Mouse (Mus musculus): Measurements from ENCODE around the gene Amdhd2. TPM values are rescaled to one million over a fixed set of nuclear protein-coding genes. Genes with fewer than 3 reads are reported as not detected.

Gene Amdhd2
- polyA plus RNA-seq, 1 experiment from 2014 or later = 20.9 TPM

- 74% methylated on average over 2 of the region's 2 CpGs for WGBS (ENCODE audit: insufficient replicate concordance)
These were observed 31.8 kb upstream of the Amdhd2 start for GRCm38 (mm10) chr17:24195349-24195748.

GRCm38 (mm10) chr17:24193769-24194168 is 30.2 kb upstream of the Amdhd2 start:
- Histone ChIP-seq H3K4me1 (peaks cover 84% of the 10 kb centered on the region), H3K4me3 (no peak overlapping the region), H3K27me3 (replicated peaks) (no peaks in the 10 kb centered on the region), H3K9ac (peak overlapping the region; percentile 51), H3K9me3 (replicated peaks) (no peaks in the 10 kb centered on the region), H3K27ac (peak overlapping the region; percentile 77), H3K36me3 (peaks cover 66% of the 10 kb centered on the region), H3K4me2 (peak overlapping the region; percentile 39)
- ATAC-seq = peak; percentile 79
- WGBS (ENCODE audit: insufficient replicate concordance) = 74% methylated on average over 5 of the region's 5 CpGs

More at GRCm38 (mm10) chr17:24195349-24195748, 31.8 kb upstream of the Amdhd2 start:
- ATAC-seq = no peak
- Histone ChIP-seq H3K9me3 (replicated peaks) (no peaks in the 10 kb centered on the region), H3K9ac (no peak overlapping the region), H3K36me3 (peaks cover 54% of the 10 kb centered on the region), H3K4me3 (no peak overlapping the region), H3K27me3 (replicated peaks) (no peaks in the 10 kb centered on the region), H3K4me1 (peaks cover 100% of the 10 kb centered on the region), H3K4me2 (no peak overlapping the region), H3K27ac (peak overlapping the region; percentile 77; the same call in 1 of the 2 replicates)

- Histone ChIP-seq H3K9ac (peak overlapping the region; percentile 51), H3K36me3 (peaks cover 71% of the 10 kb centered on the region), H3K27me3 (replicated peaks) (no peaks in the 10 kb centered on the region), H3K4me3 (no peak overlapping the region), H3K9me3 (replicated peaks) (no peaks in the 10 kb centered on the region), H3K4me2 (peak overlapping the region; percentile 39; the same call in 1 of the 2 replicates), H3K4me1 (peaks cover 79% of the 10 kb centered on the region), H3K27ac (peak overlapping the region; percentile 77)
- ATAC-seq = no peak
- WGBS (ENCODE audit: insufficient replicate concordance) = 83% methylated on average over 8 of the region's 8 CpGs
These were observed 29.7 kb upstream of the Amdhd2 start for GRCm38 (mm10) chr17:24193268-24193667.

GRCm38 (mm10) chr17:24192848-24193247 is 29.3 kb upstream of the Amdhd2 start:
- H3K9me3 ChIP-seq (replicated peaks) = no peaks in the 10 kb centered on the region
- H3K4me2 ChIP-seq = no peak overlapping the region
- no peak for ATAC-seq
- H3K27ac ChIP-seq = peak overlapping the region; percentile 77; the same call in 1 of the 2 replicates
- peak overlapping the region; percentile 51; the same call in 1 of the 2 replicates for H3K9ac ChIP-seq
- no peaks in the 10 kb centered on the region for H3K27me3 ChIP-seq (replicated peaks)
- peaks cover 75% of the 10 kb centered on the region for H3K4me1 ChIP-seq
- H3K36me3 ChIP-seq = peaks cover 74% of the 10 kb centered on the region
- 72% methylated on average over 8 of the region's 8 CpGs for WGBS (ENCODE audit: insufficient replicate concordance)
- no peak overlapping the region for H3K4me3 ChIP-seq

GRCm38 (mm10) chr17:24191481-24191880 is 27.9 kb upstream of the Amdhd2 start:
- ATAC-seq = no peak
- peaks cover 78% of the 10 kb centered on the region for H3K36me3 ChIP-seq
- no peak overlapping the region; the same call in 1 of the 2 replicates for H3K9ac ChIP-seq
- no peak overlapping the region for H3K4me3 ChIP-seq
- no peak overlapping the region; the same call in 1 of the 2 replicates for H3K27ac ChIP-seq
- 0 out of 2 replicates have a peak overlapping the region, but pooled peaks have one; percentile 11 for H3K4me2 ChIP-seq
- no peaks in the 10 kb centered on the region for H3K27me3 ChIP-seq (replicated peaks)
- peaks cover 61% of the 10 kb centered on the region for H3K4me1 ChIP-seq
- WGBS (ENCODE audit: insufficient replicate concordance) = 77% methylated on average over 4 of the region's 4 CpGs
- H3K9me3 ChIP-seq (replicated peaks) = no peaks in the 10 kb centered on the region

- 72% methylated on average over 2 of the region's 2 CpGs for whole genome bisulfite sequencing (ENCODE audit: insufficient replicate concordance)
- no peak overlapping the region for H3K9ac ChIP-seq
These were observed 27.4 kb upstream of the Amdhd2 start for GRCm38 (mm10) chr17:24190934-24191333.

GRCm38 (mm10) chr17:24174259-24174658 is 10.7 kb upstream of the Amdhd2 start:
- Histone ChIP-seq H3K4me2 (no peak overlapping the region), H3K9me3 (replicated peaks) (no peaks in the 10 kb centered on the region), H3K4me3 (no peak overlapping the region), H3K9ac (0 out of 2 replicates have a peak overlapping the region, but pooled peaks have one; percentile 14), H3K27me3 (replicated peaks) (no peaks in the 10 kb centered on the region), H3K27ac (peak overlapping the region; percentile 61), H3K4me1 (peaks cover 23% of the 10 kb centered on the region), H3K36me3 (peaks cover 10% of the 10 kb centered on the region)
- 76% methylated on average over 3 of the region's 3 CpGs for WGBS (ENCODE audit: insufficient replicate concordance)
- no peak for ATAC-seq

More at GRCm38 (mm10) chr17:24190934-24191333, 27.4 kb upstream of the Amdhd2 start:
- H3K4me3 ChIP-seq = no peak overlapping the region
- no peak overlapping the region for H3K4me2 ChIP-seq
- peaks cover 80% of the 10 kb centered on the region for H3K36me3 ChIP-seq
- no peaks in the 10 kb centered on the region for H3K9me3 ChIP-seq (replicated peaks)
- H3K4me1 ChIP-seq = peaks cover 56% of the 10 kb centered on the region
- H3K27me3 ChIP-seq (replicated peaks) = no peaks in the 10 kb centered on the region
- ATAC-seq = no peak
- peak overlapping the region; percentile 11; the same call in 1 of the 2 replicates for H3K27ac ChIP-seq

GRCm38 (mm10) chr17:24173423-24173822 is 9.9 kb upstream of the Amdhd2 start:
- peaks cover 23% of the 10 kb centered on the region for H3K4me1 ChIP-seq
- no peaks in the 10 kb centered on the region for H3K9me3 ChIP-seq (replicated peaks)
- H3K4me3 ChIP-seq = no peak overlapping the region
- H3K27ac ChIP-seq = no peak overlapping the region
- no peaks in the 10 kb centered on the region for H3K27me3 ChIP-seq (replicated peaks)
- H3K4me2 ChIP-seq = no peak overlapping the region
- WGBS (ENCODE audit: insufficient replicate concordance) = 6% methylated on average over 3 of the region's 3 CpGs
- H3K9ac ChIP-seq = no peak overlapping the region
- no peak for ATAC-seq
- peaks cover 5% of the 10 kb centered on the region; the same call in 1 of the 2 replicates for H3K36me3 ChIP-seq

- peaks cover 13% of the 10 kb centered on the region for H3K36me3 ChIP-seq
- no peak overlapping the region for H3K9ac ChIP-seq
- no peak overlapping the region for H3K27ac ChIP-seq
- H3K27me3 ChIP-seq (replicated peaks) = no peaks in the 10 kb centered on the region
- WGBS (ENCODE audit: insufficient replicate concordance) = 82% methylated on average over 4 of the region's 4 CpGs
- H3K9me3 ChIP-seq (replicated peaks) = no peaks in the 10 kb centered on the region
- H3K4me1 ChIP-seq = peaks cover 40% of the 10 kb centered on the region
- ATAC-seq = no peak
- H3K4me3 ChIP-seq = no peak overlapping the region
- no peak overlapping the region for H3K4me2 ChIP-seq
These were observed 8.2 kb upstream of the Amdhd2 start for GRCm38 (mm10) chr17:24171738-24172137.

- Histone ChIP-seq H3K27ac (peak overlapping the region; percentile 89), H3K4me2 (peak overlapping the region; percentile 88; the same call in 1 of the 2 replicates), H3K36me3 (peaks cover 20% of the 10 kb centered on the region), H3K27me3 (replicated peaks) (no peaks in the 10 kb centered on the region), H3K9ac (no peak overlapping the region), H3K4me1 (peaks cover 45% of the 10 kb centered on the region), H3K9me3 (replicated peaks) (no peaks in the 10 kb centered on the region), H3K4me3 (no peak overlapping the region)
- no peak for ATAC-seq
- WGBS (ENCODE audit: insufficient replicate concordance) = 48% methylated on average over 5 of the region's 5 CpGs
These were observed 7.2 kb upstream of the Amdhd2 start for GRCm38 (mm10) chr17:24170729-24171128.

GRCm38 (mm10) chr17:24170125-24170524 is 6.6 kb upstream of the Amdhd2 start:
- H3K4me1 ChIP-seq = peaks cover 51% of the 10 kb centered on the region

GRCm38 (mm10) chr17:24169317-24170065 is 5.9 kb upstream of the Amdhd2 start, which contains the start of gene Atp6v0c:
Gene Atp6v0c (minus strand): TSS chr17:24169702.
- peaks cover 33% of the 10 kb centered on the region for H3K36me3 ChIP-seq
- under 1% methylated on average over 58 of the region's 58 CpGs for WGBS (ENCODE audit: insufficient replicate concordance)
- peak within 1 kb of the TSS; percentile 95 for H3K9ac ChIP-seq
- peak within 1 kb of the TSS; percentile 95 for H3K4me3 ChIP-seq
- peak within 1 kb of the TSS; percentile 88 for H3K4me2 ChIP-seq
- peaks cover 56% of the 10 kb centered on the region for H3K4me1 ChIP-seq
- H3K9me3 ChIP-seq (replicated peaks) = no peaks in the 10 kb centered on the region
- H3K27ac ChIP-seq = peak within 1 kb of the TSS; percentile 89
- ATAC-seq = peak; percentile 86
- H3K27me3 ChIP-seq (replicated peaks) = no peaks in the 10 kb centered on the region

More at GRCm38 (mm10) chr17:24170125-24170524, 6.6 kb upstream of the Amdhd2 start:
- H3K27me3 ChIP-seq (replicated peaks) = no peaks in the 10 kb centered on the region
- 61% methylated on average over 3 of the region's 3 CpGs for WGBS (ENCODE audit: insufficient replicate concordance)
- H3K4me3 ChIP-seq = peak overlapping the region; percentile 95
- peak overlapping the region; percentile 89 for H3K27ac ChIP-seq
- H3K4me2 ChIP-seq = peak overlapping the region; percentile 88
- H3K9me3 ChIP-seq (replicated peaks) = no peaks in the 10 kb centered on the region
- peak overlapping the region; percentile 95 for H3K9ac ChIP-seq
- no peak for ATAC-seq
- peaks cover 26% of the 10 kb centered on the region for H3K36me3 ChIP-seq

Data from liver, embryonic 12.5 days (tissue).